Mouse (Mus musculus): ENCODE results near the gene Cmya5.

DNA sequence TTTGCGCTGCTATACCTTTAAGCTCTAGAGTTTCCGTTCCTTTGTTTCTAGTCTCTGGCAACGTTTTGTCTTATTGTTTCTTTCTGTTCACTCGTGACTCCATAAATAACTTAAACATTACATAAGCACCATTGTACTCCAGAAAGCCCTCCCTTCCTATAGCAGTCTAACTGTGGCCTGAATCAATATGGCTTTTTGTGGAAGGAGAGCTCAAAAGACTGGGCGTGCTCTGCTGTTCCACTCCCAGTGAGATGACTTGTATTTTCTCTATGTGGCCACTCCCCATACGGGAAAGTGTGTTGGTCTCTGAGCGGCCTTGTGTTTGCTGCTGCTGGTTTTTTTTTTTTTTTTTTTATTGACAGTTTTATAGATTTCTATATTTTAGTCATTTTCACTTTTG lies 27.3 kb downstream of the Cmya5 start:
- no peak for TF ChIP-seq CTCF (conservative IDR thresholded peaks at IDR 0.05; ENCODE audit: low read length)
- TF ChIP-seq POU5F1 (IDR thresholded peaks at IDR 0.05; ENCODE audit: borderline replicate concordance, low read length) = no peak
- TF ChIP-seq NANOG (IDR thresholded peaks at IDR 0.05; ENCODE audit: borderline replicate concordance, low read length) = no peak
